Mouse (Mus musculus) midbrain, embryonic 13.5 days (tissue): Measurements from ENCODE around the gene Gpr108. TPM values are rescaled to one million over a fixed set of nuclear protein-coding genes. Genes with fewer than 3 reads are reported as not detected.

ENCODE experiments used
- ATAC-seq: fragments of 200-750 bp; cut with Nextera tagmentation; 2 replicates; pipeline ENCODE4 v1.8.0; 2017; ENCODE audit warnings: mild to moderate bottlenecking, moderate TSS enrichment, moderate library complexity
- H3K27ac ChIP-seq: fragments of 300-500 bp; sonication (generic); 2 replicates; pipeline ENCODE4 v1.5.1; 2015; ENCODE audit warnings: inconsistent platforms, mild to moderate bottlenecking, moderate library complexity
- H3K27me3 ChIP-seq: fragments of 300-500 bp; sonication (generic); 2 replicates; pipeline ENCODE4 v1.6.1; 2015; ENCODE audit warnings: mild to moderate bottlenecking, inconsistent platforms
- H3K36me3 ChIP-seq: fragments of 300-500 bp; sonication (generic); 2 replicates; pipeline ENCODE4 v1.6.1; 2015; ENCODE audit warnings: mild to moderate bottlenecking, inconsistent platforms
- H3K4me1 ChIP-seq: fragments of 300-500 bp; sonication (generic); replicated peaks from 2 replicates; pipeline ENCODE4 v1.6.1; 2015; ENCODE audit warnings: inconsistent platforms
- H3K4me2 ChIP-seq: fragments of 300-500 bp; sonication (generic); replicated peaks from 2 replicates; pipeline ENCODE4 v1.6.1; 2015; ENCODE audit warnings: moderate library complexity, mild to moderate bottlenecking, inconsistent platforms
- H3K4me3 ChIP-seq: fragments of 300-500 bp; sonication (generic); replicated peaks from 2 replicates; pipeline ENCODE4 v1.5.1; 2015; ENCODE audit warnings: mild to moderate bottlenecking, inconsistent platforms
- H3K9ac ChIP-seq: fragments of 300-500 bp; sonication (generic); replicated peaks from 2 replicates; pipeline ENCODE4 v1.6.1; 2015; ENCODE audit warnings: mild to moderate bottlenecking, inconsistent platforms
- H3K9me3 ChIP-seq: fragments of 300-500 bp; sonication (generic); 2 replicates; pipeline ENCODE4 v1.6.1; 2016; ENCODE audit warnings: mild to moderate bottlenecking, inconsistent platforms
- WGBS: fragments of 180-500 bp; shearing (Covaris S2); methylation state at CpG from one replicate; pipeline ENCODE4 v1.1.7; 2015; 5-methylcytosine and 5-hydroxymethylcytosine counted together
- polyA plus RNA-seq: library from polyadenylated mRNA; unstranded; fragments of >200 nt; fragmentation: Nextera tagmentation; extraction: Ambion mirVana; gene quantifications from 2 replicates; pipeline ENCODE4 v1.2.1, GENCODE M21; 2015

The Gpr108 gene
- polyA plus RNA-seq, 1 experiment from 2014 or later, result 20.6 TPM

- no peak overlapping the region for H3K4me3 ChIP-seq
- no peaks in the 10 kb centered on the region for H3K9me3 ChIP-seq
- H3K4me1 ChIP-seq, result 0 out of 2 replicates have a peak, but pooled peaks cover 3% of the 10 kb centered on the region
- H3K27ac ChIP-seq, result no peak overlapping the region
- H3K27me3 ChIP-seq, result no peaks in the 10 kb centered on the region
- H3K9ac ChIP-seq, result no peak overlapping the region
- 53% methylated on average over 7 of the region's 7 CpGs for WGBS
- H3K36me3 ChIP-seq, result peaks cover 34% of the 10 kb centered on the region
- ATAC-seq, result no peak
- H3K4me2 ChIP-seq, result no peak overlapping the region
These were observed 15.2 kb downstream of the Gpr108 start for GRCm38 (mm10) chr17:57233038-57233437.

- peaks cover 26% of the 10 kb centered on the region for H3K36me3 ChIP-seq
- H3K27me3 ChIP-seq, result no peaks in the 10 kb centered on the region
- H3K9ac ChIP-seq, result no peak overlapping the region
- no peaks in the 10 kb centered on the region for H3K9me3 ChIP-seq
- no peak overlapping the region for H3K4me2 ChIP-seq
- no peak for ATAC-seq
- WGBS, result 93% methylated on average over 1 of the region's 1 CpGs
- no peak overlapping the region for H3K4me3 ChIP-seq
- H3K27ac ChIP-seq, result no peak overlapping the region
- H3K4me1 ChIP-seq, result 0 out of 2 replicates have a peak, but pooled peaks cover 3% of the 10 kb centered on the region
These were observed 16.0 kb downstream of the Gpr108 start for GRCm38 (mm10) chr17:57232200-57232599.

GRCm38 (mm10) chr17:57231321-57231771, 16.9 kb downstream of the Gpr108 start:
- no peak overlapping the region for H3K27ac ChIP-seq
- no peak overlapping the region for H3K4me3 ChIP-seq
- no peaks in the 10 kb centered on the region for H3K9me3 ChIP-seq
- no peak overlapping the region for H3K4me2 ChIP-seq
- 0 out of 2 replicates have a peak, but pooled peaks cover 3% of the 10 kb centered on the region for H3K4me1 ChIP-seq
- ATAC-seq, result no peak
- H3K36me3 ChIP-seq, result peaks cover 17% of the 10 kb centered on the region
- no peaks in the 10 kb centered on the region for H3K27me3 ChIP-seq
- H3K9ac ChIP-seq, result no peak overlapping the region

- 71% methylated on average over 6 of the region's 6 CpGs for WGBS
- Histone ChIP-seq H3K4me2 (no peak overlapping the region), H3K4me1 (0 out of 2 replicates have a peak, but pooled peaks cover 3% of the 10 kb centered on the region), H3K27me3 (no peaks in the 10 kb centered on the region), H3K9me3 (no peaks in the 10 kb centered on the region), H3K36me3 (peaks cover 11% of the 10 kb centered on the region), H3K27ac (no peak overlapping the region), H3K4me3 (no peak overlapping the region), H3K9ac (no peak overlapping the region)
- no peak for ATAC-seq
These were observed 17.5 kb downstream of the Gpr108 start for GRCm38 (mm10) chr17:57230728-57231125.

- H3K9ac ChIP-seq, result no peak overlapping the region
- no peak overlapping the region for H3K4me2 ChIP-seq
- H3K27me3 ChIP-seq, result no peaks in the 10 kb centered on the region
- 80% methylated on average over 15 of the region's 15 CpGs for WGBS
- ATAC-seq, result no peak
- no peaks in the 10 kb centered on the region for H3K9me3 ChIP-seq
- H3K36me3 ChIP-seq, result peaks cover 8% of the 10 kb centered on the region
- no peak overlapping the region for H3K27ac ChIP-seq
- H3K4me3 ChIP-seq, result no peak overlapping the region
- H3K4me1 ChIP-seq, result 0 out of 2 replicates have a peak, but pooled peaks cover 3% of the 10 kb centered on the region
These were observed 18.2 kb downstream of the Gpr108 start for GRCm38 (mm10) chr17:57229851-57230727.

GRCm38 (mm10) chr17:57228873-57229272, 19.4 kb downstream of the Gpr108 start:
- 0 out of 2 replicates have a peak, but pooled peaks cover 3% of the 10 kb centered on the region for H3K4me1 ChIP-seq
- no peak overlapping the region for H3K27ac ChIP-seq
- no peaks in the 10 kb centered on the region for H3K27me3 ChIP-seq
- 78% methylated on average over 3 of the region's 3 CpGs for WGBS
- H3K4me2 ChIP-seq, result no peak overlapping the region
- no peak overlapping the region for H3K9ac ChIP-seq
- H3K36me3 ChIP-seq, result no peaks in the 10 kb centered on the region
- H3K9me3 ChIP-seq, result no peaks in the 10 kb centered on the region
- no peak for ATAC-seq
- no peak overlapping the region for H3K4me3 ChIP-seq

- Histone ChIP-seq H3K27ac (no peak within 1 kb of the TSS), H3K9ac (no peak within 1 kb of the TSS), H3K27me3 (no peaks in the 10 kb centered on the region), H3K9me3 (no peaks in the 10 kb centered on the region), H3K36me3 (no peaks in the 10 kb centered on the region), H3K4me3 (no peak within 1 kb of the TSS), H3K4me1 (0 out of 2 replicates have a peak, but pooled peaks cover under 1% of the 10 kb centered on the region), H3K4me2 (no peak within 1 kb of the TSS)
- 79% methylated on average over 3 of the region's 3 CpGs for WGBS
- ATAC-seq, result no peak
These were observed 20.2 kb downstream of the Gpr108 start, which contains the start of gene C3 for GRCm38 (mm10) chr17:57228014-57228413. Gene C3 (minus strand): TSS chr17:57228136.

- Histone ChIP-seq H3K9ac (no peak overlapping the region), H3K9me3 (no peaks in the 10 kb centered on the region), H3K4me1 (no peaks in the 10 kb centered on the region), H3K4me2 (no peak overlapping the region), H3K27me3 (no peaks in the 10 kb centered on the region), H3K4me3 (no peak overlapping the region), H3K36me3 (no peaks in the 10 kb centered on the region), H3K27ac (no peak overlapping the region)
- 88% methylated on average over 2 of the region's 2 CpGs for WGBS
- ATAC-seq, result no peak
These were observed 20.8 kb downstream of the Gpr108 start for GRCm38 (mm10) chr17:57227468-57227867.

- Histone ChIP-seq H3K27ac (no peak overlapping the region), H3K4me3 (no peak overlapping the region), H3K4me1 (no peaks in the 10 kb centered on the region), H3K36me3 (no peaks in the 10 kb centered on the region), H3K27me3 (no peaks in the 10 kb centered on the region), H3K4me2 (no peak overlapping the region), H3K9ac (no peak overlapping the region), H3K9me3 (no peaks in the 10 kb centered on the region)
- no peak for ATAC-seq
- 82% methylated on average over 9 of the region's 9 CpGs for WGBS
These were observed 24.9 kb downstream of the Gpr108 start for GRCm38 (mm10) chr17:57223313-57223712.

GRCm38 (mm10) chr17:57221911-57222310, 26.3 kb downstream of the Gpr108 start:
- no peak for ATAC-seq
- no peaks in the 10 kb centered on the region for H3K27me3 ChIP-seq
- H3K36me3 ChIP-seq, result no peaks in the 10 kb centered on the region
- H3K9me3 ChIP-seq, result no peaks in the 10 kb centered on the region
- 85% methylated on average over 4 of the region's 4 CpGs for WGBS
- H3K4me3 ChIP-seq, result no peak overlapping the region
- no peak overlapping the region for H3K27ac ChIP-seq
- H3K4me2 ChIP-seq, result no peak overlapping the region
- no peaks in the 10 kb centered on the region for H3K4me1 ChIP-seq
- H3K9ac ChIP-seq, result no peak overlapping the region

GRCm38 (mm10) chr17:57219884-57220207, 28.4 kb downstream of the Gpr108 start:
- Histone ChIP-seq H3K36me3 (no peaks in the 10 kb centered on the region), H3K9me3 (no peaks in the 10 kb centered on the region), H3K9ac (no peak overlapping the region), H3K4me2 (no peak overlapping the region), H3K27ac (no peak overlapping the region), H3K27me3 (no peaks in the 10 kb centered on the region), H3K4me1 (no peaks in the 10 kb centered on the region; the same call in 1 of the 2 replicates), H3K4me3 (no peak overlapping the region)
- no peak for ATAC-seq
- 22% methylated on average over 3 of the region's 3 CpGs for WGBS

GRCm38 (mm10) chr17:57219167-57219883, 28.9 kb downstream of the Gpr108 start:
- WGBS, result 19% methylated on average over 11 of the region's 11 CpGs
- Histone ChIP-seq H3K27me3 (no peaks in the 10 kb centered on the region), H3K27ac (no peak overlapping the region), H3K9me3 (no peaks in the 10 kb centered on the region), H3K4me3 (no peak overlapping the region), H3K36me3 (no peaks in the 10 kb centered on the region), H3K9ac (no peak overlapping the region), H3K4me2 (no peak overlapping the region), H3K4me1 (no peaks in the 10 kb centered on the region; the same call in 1 of the 2 replicates)
- ATAC-seq, result no peak
